Mouse (Mus musculus) megakaryocyte, adult 5-6 weeks (primary cell): ENCODE measurements at regions not wholly inside any gene's neighbourhood (a gene's known extent, or its start where the extent isn't known, plus 50 kb on each side); places are given as distances from the start of the nearest gene placed in this dataset.

Experiments
- ATAC-seq: 2 replicates; pipeline ENCODE4 v1.8.0; 2016; ENCODE audit warnings: mild to moderate bottlenecking, inconsistent platforms; ENCODE audit not compliant: poor library complexity, severe bottlenecking

- ATAC-seq: no peak
Observed at GRCm38 (mm10) chr12:95850144-95850803, 158.2 kb downstream of the Flrt2 start.

GRCm38 (mm10) chr12:95877661-95878060 is 185.6 kb downstream of the Flrt2 start:
- peak; percentile 27; the same call in 1 of the 2 replicates for ATAC-seq
